Mouse (Mus musculus): Measurements from ENCODE around the gene Lcn2. TPM values are rescaled to one million over a fixed set of nuclear protein-coding genes. Genes with fewer than 3 reads are reported as not detected.

Lcn2 gene
- total RNA-seq, 2 experiments from 2014 or later, result 2.6 to 3.4 TPM

GRCm38 (mm10) chr2:32407144-32407824 lies 19.2 kb upstream of the Lcn2 start:
- H3K27ac ChIP-seq, result no peak overlapping the region
- intact Hi-C loops (cut with DNase I), result loop anchor here (5.0 kb wide), 1 partner anchor 45 kb away; the partner anchor contains the start of genes Naif1 and Slc25a25

GRCm38 (mm10) chr2:32404663-32405062 lies 16.6 kb upstream of the Lcn2 start:
- peak; percentile 93 for DNase-seq
- Histone ChIP-seq H3K27ac (no peak overlapping the region), H3K4me3 (no peak overlapping the region)
- peak; percentile 100 for TF ChIP-seq CTCF (IDR thresholded peaks at IDR 0.05)
- intact Hi-C loops (cut with DNase I), result loop anchor here (1.0 to 5.0 kb wide), 3 partner anchors 48 to 162 kb away; partner anchors contain the start of genes Naif1 and Slc25a25

More at GRCm38 (mm10) chr2:32407144-32407824, 19.2 kb upstream of the Lcn2 start:
- H3K4me3 ChIP-seq, result no peak overlapping the region
- no peak for TF ChIP-seq CTCF (IDR thresholded peaks at IDR 0.05)
- DNase-seq, result no peak

- no peak for TF ChIP-seq CTCF (IDR thresholded peaks at IDR 0.05)
- peak overlapping the region; percentile 98 for H3K4me3 ChIP-seq
- intact Hi-C loops (cut with DNase I), result loop anchor here (5.0 kb wide), 1 partner anchor 89 kb away; no protein-coding TSS in a partner anchor
- peak overlapping the region; percentile 98 for H3K27ac ChIP-seq
- DNase-seq, result no peak
Observed at GRCm38 (mm10) chr2:32396695-32397094, 8.6 kb upstream of the Lcn2 start.

- intact Hi-C loops (cut with DNase I), result loop anchor here (5.0 kb wide), 1 partner anchor 89 kb away; no protein-coding TSS in a partner anchor
- Histone ChIP-seq H3K4me3 (peak overlapping the region; percentile 98), H3K27ac (peak overlapping the region; percentile 98)
- TF ChIP-seq CTCF (IDR thresholded peaks at IDR 0.05), result no peak
- DNase-seq, result peak; percentile 93
Observed at GRCm38 (mm10) chr2:32395946-32396621, 8.0 kb upstream of the Lcn2 start.

- Histone ChIP-seq H3K4me3 (peak within 1 kb of the TSS; percentile 98), H3K27ac (peak within 1 kb of the TSS; percentile 98)
- intact Hi-C loops (cut with DNase I), result loop anchor here (5.0 kb wide), 1 partner anchor 88 kb away; no protein-coding TSS in a partner anchor
- DNase-seq, result peak; percentile 93
- no peak for TF ChIP-seq CTCF (IDR thresholded peaks at IDR 0.05)
Observed at GRCm38 (mm10) chr2:32395484-32395945, 7.5 kb upstream of the Lcn2 start, which contains the start of gene Ptges2. Ptges2 (plus strand) TSS chr2:32395896.

GRCm38 (mm10) chr2:32394973-32395372 lies 6.9 kb upstream of the Lcn2 start:
- intact Hi-C loops (cut with DNase I), result loop anchor here (5.0 kb wide), 1 partner anchor 88 kb away; no protein-coding TSS in a partner anchor
- peak; percentile 60 for TF ChIP-seq CTCF (IDR thresholded peaks at IDR 0.05)
- DNase-seq, result peak; percentile 39
- peak overlapping the region; percentile 98 for H3K27ac ChIP-seq
- H3K4me3 ChIP-seq, result peak overlapping the region; percentile 98

- Histone ChIP-seq H3K4me3 (no peak overlapping the region), H3K27ac (no peak overlapping the region)
- no peak for TF ChIP-seq CTCF (IDR thresholded peaks at IDR 0.05)
- peak; percentile 20 for DNase-seq
- intact Hi-C loops (cut with DNase I), result no loop called here
Observed at GRCm38 (mm10) chr2:32392063-32392462, 4.0 kb upstream of the Lcn2 start.

- H3K4me3 ChIP-seq, result no peak overlapping the region
- intact Hi-C loops (cut with DNase I), result no loop called here
- H3K27ac ChIP-seq, result no peak overlapping the region
- no peak for TF ChIP-seq CTCF (IDR thresholded peaks at IDR 0.05)
- no peak for DNase-seq
Observed at GRCm38 (mm10) chr2:32390871-32391270, 2.8 kb upstream of the Lcn2 start.

- H3K4me3 ChIP-seq, result no peak overlapping the region
- DNase-seq, result no peak
- TF ChIP-seq CTCF (IDR thresholded peaks at IDR 0.05), result no peak
- intact Hi-C loops (cut with DNase I), result no loop called here
- H3K27ac ChIP-seq, result no peak overlapping the region
Observed at GRCm38 (mm10) chr2:32389157-32389556, 1.1 kb upstream of the Lcn2 start.

- DNase-seq, result no peak
- intact Hi-C loops (cut with DNase I), result no loop called here
- Histone ChIP-seq H3K4me3 (no peak overlapping the region), H3K27ac (0 out of 2 replicates have a peak overlapping the region, but pooled peaks have one; percentile 90)
- TF ChIP-seq CTCF (IDR thresholded peaks at IDR 0.05), result no peak
Observed at GRCm38 (mm10) chr2:32382689-32383088, 5.4 kb downstream of the Lcn2 start.

- DNase-seq, result peak; percentile 98
- Histone ChIP-seq H3K27ac (peak within 1 kb of the TSS; percentile 90), H3K4me3 (peak within 1 kb of the TSS; percentile 93)
- no peak for TF ChIP-seq CTCF (IDR thresholded peaks at IDR 0.05)
- intact Hi-C loops (cut with DNase I), result no loop called here
Observed at GRCm38 (mm10) chr2:32381775-32382223, 6.3 kb downstream of the Lcn2 start, which contains the start of gene 1110008P14Rik. 1110008P14Rik (minus strand) TSS chr2:32381938.

- Histone ChIP-seq H3K4me3 (peak overlapping the region; percentile 93), H3K27ac (peak overlapping the region; percentile 90)
- intact Hi-C loops (cut with DNase I), result no loop called here
- DNase-seq, result peak; percentile 43
- TF ChIP-seq CTCF (IDR thresholded peaks at IDR 0.05), result no peak
Observed at GRCm38 (mm10) chr2:32381141-32381774, 6.8 kb downstream of the Lcn2 start.

Data from gastrocnemius, adult 2 months (tissue).